Mouse (Mus musculus) G1E (cell line): ENCODE measurements around the gene Ascl3.

ENCODE experiments used
- CTCF ChIP-seq: IDR thresholded peaks from 2 replicates; pipeline ENCODE4 v1.5.1; 2012; ENCODE audit warnings: low read depth, low read length, inconsistent platforms, mixed read lengths
- GATA1 ChIP-seq: IDR thresholded peaks from 2 replicates; pipeline ENCODE4 v1.6.1; 2012; ENCODE audit warnings: borderline replicate concordance, low read length, inconsistent platforms, mixed read lengths
- GATA2 ChIP-seq: IDR thresholded peaks from 2 replicates; pipeline ENCODE4 v1.6.1; 2012; ENCODE audit warnings: low read depth, low read length, inconsistent platforms, borderline replicate concordance
- POLR2AphosphoS5 ChIP-seq: IDR thresholded peaks from 2 replicates; pipeline ENCODE4 v1.6.1; 2012; ENCODE audit warnings: low read depth, low read length, inconsistent platforms; ENCODE audit not compliant: insufficient replicate concordance
- TAL1 ChIP-seq: conservative IDR thresholded peaks from 2 replicates; pipeline ENCODE4 v1.6.1; 2012; ENCODE audit warnings: low read depth, low read length, inconsistent platforms, mixed read lengths

- TF ChIP-seq CTCF: no peak
- no peak for TF ChIP-seq TAL1
- no peak for TF ChIP-seq GATA1
- TF ChIP-seq POLR2AphosphoS5: no peak
- no peak for TF ChIP-seq GATA2
Observed at GRCm38 (mm10) chr7:109704461-109704860, 27.1 kb downstream of the Ascl3 start.
